Mouse (Mus musculus): ENCODE measurements around the gene Sptan1. TPM values are rescaled to one million over a fixed set of nuclear protein-coding genes. Genes with fewer than 3 reads are reported as not detected.

The Sptan1 gene
- polyA plus RNA-seq, 1 experiment = 0.04 TPM

DNA sequence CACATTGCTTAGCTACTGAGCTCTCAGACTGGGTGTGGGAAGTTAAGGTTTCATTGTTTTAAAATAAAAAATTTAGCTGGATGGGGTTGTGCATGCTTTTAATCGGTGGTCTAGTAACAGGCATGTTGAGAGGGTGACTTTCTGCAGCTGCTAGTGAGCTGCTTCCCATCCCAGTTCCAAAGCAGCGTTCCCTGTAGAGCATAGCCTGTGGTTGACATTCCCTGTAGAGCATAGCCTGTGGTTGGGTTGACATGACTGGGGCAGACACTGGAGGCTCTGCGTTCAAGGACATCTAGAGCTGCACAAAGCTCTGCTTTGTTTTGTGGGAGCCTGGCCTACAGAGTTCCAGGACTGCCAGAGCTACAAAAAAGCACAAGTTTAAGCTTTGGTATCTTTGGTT lies 107.9 kb downstream of the Sptan1 start:
- Histone ChIP-seq H3K9me3 (ENCODE audit: control insufficient read depth, low read length) (no peaks in the 10 kb centered on the region), H3K36me3 (ENCODE audit: control insufficient read depth) (peaks cover 51% of the 10 kb centered on the region), H3K4me3 (replicated peaks) (no peak overlapping the region), H3K4me1 (ENCODE audit: control insufficient read depth) (peaks cover 21% of the 10 kb centered on the region), H3K27me3 (ENCODE audit: control insufficient read depth) (no peaks in the 10 kb centered on the region)
- no peak for TF ChIP-seq GATA1 (IDR thresholded peaks at IDR 0.05; ENCODE audit: low read length)
- TF ChIP-seq TAL1 (IDR thresholded peaks at IDR 0.05; ENCODE audit: low read length) = no peak

DNA sequence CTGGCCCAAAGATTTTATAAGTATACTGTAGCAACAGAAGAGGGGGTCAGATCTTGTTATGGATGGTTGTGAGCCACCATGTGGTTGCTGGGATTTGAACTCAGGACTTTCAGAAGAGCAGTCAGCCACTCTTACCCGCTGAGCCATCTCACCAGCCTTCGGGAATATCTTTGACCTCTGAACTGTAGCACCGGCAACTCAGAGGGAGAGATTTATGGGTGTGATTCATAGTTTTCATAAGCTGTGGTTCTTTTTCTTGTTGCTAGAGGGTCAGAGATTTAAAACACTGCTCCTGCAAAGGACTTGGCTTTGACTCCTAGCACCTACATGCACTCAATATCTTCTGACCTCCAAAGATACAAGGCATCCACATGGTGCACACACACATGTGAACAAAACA lies 110.3 kb downstream of the Sptan1 start:
- Histone ChIP-seq H3K27me3 (ENCODE audit: control insufficient read depth) (no peaks in the 10 kb centered on the region), H3K36me3 (ENCODE audit: control insufficient read depth) (peaks cover 28% of the 10 kb centered on the region), H3K9me3 (ENCODE audit: control insufficient read depth, low read length) (no peaks in the 10 kb centered on the region), H3K4me3 (replicated peaks) (no peak overlapping the region), H3K4me1 (ENCODE audit: control insufficient read depth) (peaks cover 22% of the 10 kb centered on the region)
- TF ChIP-seq TAL1 (IDR thresholded peaks at IDR 0.05; ENCODE audit: low read length) = no peak
- TF ChIP-seq GATA1 (IDR thresholded peaks at IDR 0.05; ENCODE audit: low read length) = no peak

DNA sequence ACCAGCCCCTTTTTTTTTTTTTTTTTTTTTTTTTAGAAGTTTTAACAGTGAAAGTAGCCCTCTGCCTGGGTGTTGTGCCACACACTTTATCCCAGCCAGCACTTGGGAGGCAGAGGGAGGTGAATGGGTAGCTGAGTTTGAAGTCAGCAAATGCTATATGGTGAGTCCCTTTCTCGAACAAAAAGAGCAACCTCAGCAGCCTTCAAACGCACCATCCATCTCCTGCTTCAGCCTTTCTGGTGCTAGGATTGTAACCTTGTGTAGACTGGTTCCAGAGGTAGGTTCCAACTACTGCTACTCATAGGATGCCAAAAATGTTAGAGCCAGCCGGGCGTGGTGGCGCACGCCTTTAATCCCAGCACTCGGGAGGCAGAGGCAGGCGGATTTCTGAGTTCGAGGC lies 111.1 kb downstream of the Sptan1 start:
- H3K27me3 ChIP-seq (ENCODE audit: control insufficient read depth) = no peaks in the 10 kb centered on the region
- no peak overlapping the region for H3K4me3 ChIP-seq (replicated peaks)
- no peaks in the 10 kb centered on the region for H3K9me3 ChIP-seq (ENCODE audit: control insufficient read depth, low read length)
- peaks cover 22% of the 10 kb centered on the region for H3K4me1 ChIP-seq (ENCODE audit: control insufficient read depth)
- H3K36me3 ChIP-seq (ENCODE audit: control insufficient read depth) = peaks cover 26% of the 10 kb centered on the region
- TF ChIP-seq TAL1 (IDR thresholded peaks at IDR 0.05; ENCODE audit: low read length) (no peak), GATA1 (IDR thresholded peaks at IDR 0.05; ENCODE audit: low read length) (no peak)

DNA sequence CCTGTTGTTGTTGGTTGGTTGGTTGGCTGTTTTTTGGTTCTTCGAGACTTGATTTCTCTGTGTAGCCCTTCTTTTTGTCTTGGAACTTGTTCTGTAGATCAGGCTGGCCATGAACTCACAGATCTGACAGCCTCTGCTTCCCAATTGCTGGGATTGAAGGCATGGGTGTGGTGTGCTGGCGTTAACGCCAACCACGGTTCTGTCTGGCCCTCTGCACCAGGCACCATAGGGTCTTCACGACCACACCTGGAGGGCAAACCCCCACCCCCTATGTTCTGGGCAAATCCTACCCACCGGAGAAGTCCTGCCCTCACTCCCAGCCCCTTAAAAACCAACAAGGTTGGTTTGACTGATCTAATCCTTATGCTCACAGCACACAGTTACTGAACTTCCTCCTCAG lies 111.6 kb downstream of the Sptan1 start:
- H3K27me3 ChIP-seq (ENCODE audit: control insufficient read depth) = no peaks in the 10 kb centered on the region
- peaks cover 22% of the 10 kb centered on the region for H3K4me1 ChIP-seq (ENCODE audit: control insufficient read depth)
- peaks cover 23% of the 10 kb centered on the region for H3K36me3 ChIP-seq (ENCODE audit: control insufficient read depth)
- H3K9me3 ChIP-seq (ENCODE audit: control insufficient read depth, low read length) = no peaks in the 10 kb centered on the region
- peak overlapping the region; percentile 68 for H3K4me3 ChIP-seq (replicated peaks)
- TF ChIP-seq TAL1 (IDR thresholded peaks at IDR 0.05; ENCODE audit: low read length) (no peak), GATA1 (IDR thresholded peaks at IDR 0.05; ENCODE audit: low read length) (no peak)

DNA sequence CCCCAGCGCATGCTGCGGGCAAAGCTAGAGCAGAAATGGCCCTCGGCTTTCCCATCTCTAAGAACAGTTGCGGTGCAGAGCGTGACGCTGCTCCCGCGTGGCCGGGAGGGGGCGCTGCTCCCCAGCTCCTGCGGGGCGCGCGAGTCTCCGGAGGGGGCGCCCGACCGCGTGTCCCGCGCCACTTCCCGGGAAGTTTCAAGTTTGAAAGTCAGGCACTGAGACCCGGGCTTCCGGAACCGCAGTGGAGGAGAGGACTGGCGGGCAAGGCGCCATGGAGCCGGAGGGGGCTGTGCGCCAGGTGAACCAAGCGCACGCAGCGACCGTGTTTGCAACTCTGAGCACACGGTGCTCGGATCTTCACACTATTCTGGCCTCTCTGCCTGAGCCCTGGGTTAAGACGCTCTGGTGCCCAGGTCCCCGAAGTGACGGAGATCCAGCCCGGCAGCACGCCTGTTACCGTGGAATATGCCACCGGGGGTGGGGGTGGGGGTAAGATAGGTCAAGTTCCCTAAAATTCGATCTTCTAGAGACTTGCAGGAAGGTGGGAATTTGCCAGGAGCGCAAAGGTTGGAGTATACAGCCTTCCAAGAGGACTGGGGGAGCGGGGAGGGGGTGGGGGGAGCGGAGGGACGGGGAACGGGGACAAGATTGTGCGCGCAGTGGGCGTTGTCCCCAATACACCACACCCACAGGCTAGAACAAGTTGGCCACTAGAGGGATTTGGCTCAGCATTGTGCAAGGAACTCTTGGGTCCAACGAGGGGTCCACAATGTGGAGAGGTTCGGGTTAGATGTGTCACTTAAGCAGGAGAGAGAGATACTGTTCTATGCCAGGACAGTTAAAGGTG lies 112.4 kb downstream of the Sptan1 start, which contains the start of gene Pkn3:
Gene Pkn3, plus strand, starts transcription at position 183 of the 847 bp plus-strand sequence.
- Histone ChIP-seq H3K27me3 (ENCODE audit: control insufficient read depth) (no peaks in the 10 kb centered on the region), H3K36me3 (ENCODE audit: control insufficient read depth) (peaks cover 17% of the 10 kb centered on the region), H3K4me3 (replicated peaks) (peak within 1 kb of the TSS; percentile 68), H3K4me1 (ENCODE audit: control insufficient read depth) (peaks cover 22% of the 10 kb centered on the region), H3K9me3 (ENCODE audit: control insufficient read depth, low read length) (no peaks in the 10 kb centered on the region)
- TF ChIP-seq GATA1 (IDR thresholded peaks at IDR 0.05; ENCODE audit: low read length) (no peak), TAL1 (IDR thresholded peaks at IDR 0.05; ENCODE audit: low read length) (no peak)

DNA sequence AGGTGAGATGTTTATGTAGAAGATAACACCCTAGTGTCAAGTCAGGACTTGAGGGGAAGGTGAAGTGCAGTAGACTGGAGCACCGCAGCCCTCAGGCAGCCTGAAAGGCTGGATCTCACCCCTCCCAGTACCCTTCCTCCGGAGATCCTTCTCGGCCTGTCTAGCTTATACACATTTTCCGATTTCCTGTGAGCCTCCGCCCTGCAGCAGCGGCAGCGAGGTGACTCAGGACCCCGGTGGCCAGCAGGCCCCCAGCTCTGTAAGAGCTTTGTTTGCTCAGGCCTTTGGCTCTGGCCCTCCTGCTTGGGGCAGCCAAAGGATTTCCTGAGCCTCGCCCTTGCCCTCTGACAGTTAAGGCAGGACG lies 113.0 kb downstream of the Sptan1 start:
- no peaks in the 10 kb centered on the region for H3K27me3 ChIP-seq (ENCODE audit: control insufficient read depth)
- no peak for TF ChIP-seq GATA1 (IDR thresholded peaks at IDR 0.05; ENCODE audit: low read length)
- TF ChIP-seq TAL1 (IDR thresholded peaks at IDR 0.05; ENCODE audit: low read length) = no peak
- peaks cover 22% of the 10 kb centered on the region for H3K4me1 ChIP-seq (ENCODE audit: control insufficient read depth)
- no peaks in the 10 kb centered on the region for H3K9me3 ChIP-seq (ENCODE audit: control insufficient read depth, low read length)
- H3K4me3 ChIP-seq (replicated peaks) = peak overlapping the region; percentile 68
- peaks cover 11% of the 10 kb centered on the region for H3K36me3 ChIP-seq (ENCODE audit: control insufficient read depth)

DNA sequence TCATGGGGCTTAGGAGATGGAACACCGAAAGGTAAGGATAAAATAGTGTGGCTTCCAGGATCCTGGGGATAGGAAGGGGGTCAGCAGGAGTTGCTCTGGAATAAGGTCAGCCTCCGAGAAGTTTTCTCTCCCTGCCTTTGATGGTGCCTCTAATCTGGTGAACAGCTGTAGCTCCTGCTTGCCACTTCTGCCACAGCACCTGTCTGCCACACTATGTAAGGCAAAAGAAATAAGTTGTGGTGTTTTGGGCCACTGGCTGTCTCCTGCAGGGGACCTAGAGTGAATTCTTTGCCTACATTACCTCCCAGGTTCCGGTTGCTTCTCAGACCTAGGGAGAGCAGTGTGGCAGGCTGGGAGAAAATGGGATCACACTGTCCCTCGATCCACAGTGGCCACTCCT lies 113.4 kb downstream of the Sptan1 start:
- no peak overlapping the region for H3K4me3 ChIP-seq (replicated peaks)
- H3K36me3 ChIP-seq (ENCODE audit: control insufficient read depth) = peaks cover 6% of the 10 kb centered on the region
- peaks cover 22% of the 10 kb centered on the region for H3K4me1 ChIP-seq (ENCODE audit: control insufficient read depth)
- H3K9me3 ChIP-seq (ENCODE audit: control insufficient read depth, low read length) = no peaks in the 10 kb centered on the region
- TF ChIP-seq GATA1 (IDR thresholded peaks at IDR 0.05; ENCODE audit: low read length) (no peak), TAL1 (IDR thresholded peaks at IDR 0.05; ENCODE audit: low read length) (no peak)
- no peaks in the 10 kb centered on the region for H3K27me3 ChIP-seq (ENCODE audit: control insufficient read depth)

DNA sequence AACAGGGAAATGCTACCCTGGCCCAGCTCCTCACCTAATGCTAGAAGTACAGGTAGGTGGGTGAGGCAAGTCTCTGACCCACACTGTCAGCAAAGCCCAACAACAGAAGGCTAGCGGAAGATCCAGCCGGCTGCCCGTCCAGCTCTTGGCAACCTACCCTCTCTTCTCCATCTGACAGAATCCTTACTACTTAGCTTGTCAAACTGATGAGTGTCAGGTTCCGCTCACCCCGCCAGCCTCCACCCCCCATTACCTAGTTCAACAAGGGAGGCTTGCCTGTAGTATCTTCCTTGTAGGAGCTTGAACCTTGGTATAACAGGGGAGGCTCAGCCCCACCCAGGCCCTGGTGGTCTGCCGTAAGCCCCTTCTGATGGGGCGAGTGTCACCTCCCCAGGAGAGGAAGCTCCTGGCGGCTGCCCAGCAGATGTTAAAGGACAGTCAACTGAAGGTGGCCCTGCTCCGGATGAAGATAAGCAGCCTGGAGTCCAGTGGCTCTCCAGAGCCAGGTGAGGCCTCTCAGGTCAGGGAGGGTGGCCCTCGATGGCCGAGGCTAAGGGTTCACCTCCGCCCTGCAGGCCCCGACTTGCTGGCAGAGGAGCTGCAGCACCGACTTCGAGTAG lies 114.9 kb downstream of the Sptan1 start:
- no peaks in the 10 kb centered on the region for H3K36me3 ChIP-seq (ENCODE audit: control insufficient read depth)
- TF ChIP-seq TAL1 (IDR thresholded peaks at IDR 0.05; ENCODE audit: low read length) (no peak), GATA1 (IDR thresholded peaks at IDR 0.05; ENCODE audit: low read length) (no peak)
- H3K4me1 ChIP-seq (ENCODE audit: control insufficient read depth) = peaks cover 24% of the 10 kb centered on the region
- no peaks in the 10 kb centered on the region for H3K9me3 ChIP-seq (ENCODE audit: control insufficient read depth, low read length)
- H3K27me3 ChIP-seq (ENCODE audit: control insufficient read depth) = no peaks in the 10 kb centered on the region
- no peak overlapping the region for H3K4me3 ChIP-seq (replicated peaks)

Other genes starting within 250 kb of the Sptan1 start
- not detected in 2 replicates for gene Gm13420, start 213.9 kb upstream of the Sptan1 start, polyA plus RNA-seq (2012)
- gene Gm13547, start 206.2 kb upstream of the Sptan1 start, polyA plus RNA-seq (2012) = not detected in 2 replicates
- 4.5 and 6.0 TPM in 2 replicates for gene Coq4, start 178.1 kb upstream of the Sptan1 start, polyA plus RNA-seq (2012)
- 0.20 and 0.69 TPM in 2 replicates for gene Trub2, start 177.1 kb upstream of the Sptan1 start, polyA plus RNA-seq (2012)
- 0.10 and 0.19 TPM in 2 replicates for gene Slc27a4, start 162.9 kb upstream of the Sptan1 start, polyA plus RNA-seq (2012)
- 5.1 and 6.7 TPM in 2 replicates for gene Urm1, start 145.5 kb upstream of the Sptan1 start, polyA plus RNA-seq (2012)
- 17.8 and 25.1 TPM in 2 replicates for gene Cercam, start 96.4 kb upstream of the Sptan1 start, polyA plus RNA-seq (2012)
- 5.7 and 6.0 TPM in 2 replicates for gene Odf2, start 76.3 kb upstream of the Sptan1 start, polyA plus RNA-seq (2012)
- 6.5 and 7.0 TPM in 2 replicates for gene Gle1, start 30.1 kb upstream of the Sptan1 start, polyA plus RNA-seq (2012)
- gene Wdr34, start 83.3 kb downstream of the Sptan1 start, polyA plus RNA-seq (2012) = 0.69 and 1.6 TPM in 2 replicates
- gene Set, start 91.8 kb downstream of the Sptan1 start, polyA plus RNA-seq (2012) = 11.7 and 14.7 TPM in 2 replicates
- gene Pkn3, start 112.1 kb downstream of the Sptan1 start, polyA plus RNA-seq (2012) = 0.09 and 0.13 TPM in 2 replicates
- 1.6 and 2.8 TPM in 2 replicates for gene Zdhhc12, start 128.1 kb downstream of the Sptan1 start, polyA plus RNA-seq (2012)
- 1.7 and 2.4 TPM in 2 replicates for gene Zer1, start 159.0 kb downstream of the Sptan1 start, polyA plus RNA-seq (2012)
- 0.72 and 0.83 TPM in 2 replicates for gene Tbc1d13, start 168.2 kb downstream of the Sptan1 start, polyA plus RNA-seq (2012)
- 0.45 and 0.55 TPM in 2 replicates for gene Endog, start 205.9 kb downstream of the Sptan1 start, polyA plus RNA-seq (2012)
- gene Spout1, start 212.9 kb downstream of the Sptan1 start, polyA plus RNA-seq (2012) = 2.5 and 2.9 TPM in 2 replicates
- gene Kyat1, start 240.3 kb downstream of the Sptan1 start, polyA plus RNA-seq (2012) = 0.34 and 0.45 TPM in 2 replicates